Mouse (Mus musculus) lung, postnatal 14 days (tissue): Measurements from ENCODE around the gene Tjp2.

Experiments
- DNase-seq: peaks from one replicate; pipeline ENCODE4 v3.0.0; 2021

Tjp2 gene

DNA sequence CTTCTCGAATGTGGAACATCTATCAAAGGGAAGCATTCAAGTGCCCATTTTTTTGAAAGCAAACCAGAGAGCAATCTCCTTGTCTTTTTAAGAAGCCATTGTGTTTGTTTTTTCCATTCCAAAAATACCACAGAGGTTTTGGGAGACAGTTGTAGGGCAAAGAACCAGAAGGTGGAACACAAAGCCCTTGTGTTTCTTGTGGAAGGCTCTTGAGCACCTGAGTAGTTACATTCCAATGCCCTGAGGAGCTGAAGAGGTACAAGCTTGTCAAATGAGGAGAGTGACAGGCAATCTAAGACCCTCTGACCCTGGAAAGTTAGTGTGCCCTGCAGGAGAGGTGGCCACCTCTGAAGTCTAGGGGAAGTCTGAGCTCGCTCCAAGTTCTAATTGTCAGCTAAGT lies 174.3 kb downstream of the Tjp2 start:
- DNase-seq: no peak

DNA sequence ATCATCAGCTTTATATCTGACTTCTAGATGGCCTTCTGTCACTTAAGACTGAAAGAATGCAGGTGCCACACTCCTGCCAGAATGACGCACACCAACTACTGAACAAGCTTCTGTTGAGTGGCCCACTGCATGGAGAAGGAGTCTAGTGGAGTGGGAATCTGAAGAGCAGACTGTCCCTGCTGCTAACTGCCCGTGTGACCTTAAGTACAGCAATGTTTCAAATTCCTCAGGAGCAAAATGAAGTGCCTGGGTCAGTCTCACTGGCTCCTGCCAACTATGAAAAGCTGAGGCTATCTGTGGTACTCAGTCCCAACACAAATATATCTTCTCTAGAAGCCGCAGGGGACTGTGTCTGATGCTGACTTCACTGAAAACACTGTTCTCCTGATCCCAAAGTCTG lies 175.5 kb downstream of the Tjp2 start:
- peak; percentile 52 for DNase-seq

DNA sequence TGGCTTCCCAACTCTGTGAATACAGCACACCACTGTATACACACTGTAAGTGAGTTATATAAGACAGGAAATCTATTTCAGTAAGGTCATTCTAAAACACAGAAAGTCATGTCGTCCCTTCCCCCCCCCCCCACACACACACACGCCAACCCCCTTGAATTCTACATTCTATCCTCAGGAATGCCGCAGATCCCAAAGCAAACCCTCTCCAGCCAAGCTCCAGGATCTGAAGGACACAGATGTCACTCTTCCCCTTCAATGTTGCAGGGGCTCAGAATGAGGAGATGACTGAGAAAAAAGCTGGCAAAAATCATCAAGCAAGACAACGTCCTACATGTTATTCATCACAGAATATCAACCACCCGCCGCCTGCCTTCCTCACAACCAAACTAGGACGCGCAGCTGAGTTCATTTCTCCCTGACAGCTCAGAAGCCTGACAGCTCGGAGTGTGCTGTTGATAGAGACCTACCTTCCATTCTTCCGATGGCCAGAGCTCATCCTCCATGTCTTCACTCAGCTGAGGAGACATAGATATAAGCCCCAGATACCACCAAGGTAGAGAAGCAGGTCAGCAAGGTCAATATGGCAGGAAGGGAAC lies 178.3 kb downstream of the Tjp2 start:
- no peak for DNase-seq
